Mouse (Mus musculus) kidney, adult 2 months (tissue): ENCODE results near the gene 1700014D04Rik.

Experiments
- CTCF ChIP-seq: fragments of 200-500 bp; conservative IDR thresholded peaks from 2 replicates; pipeline ENCODE4 v1.5.1; 2011; ENCODE audit warnings: low read depth, mild to moderate bottlenecking, control low read depth, low read length, moderate library complexity, mixed read lengths; ENCODE audit not compliant: insufficient read depth, insufficient read length
- POLR2A ChIP-seq: fragments of 200-500 bp; IDR thresholded peaks from one replicate; pipeline ENCODE4 v1.6.1; 2011; ENCODE audit warnings: low read depth, low read length, control low read depth

- no peak for TF ChIP-seq POLR2A
- no peak for TF ChIP-seq CTCF
Observed at GRCm38 (mm10) chr13:59691478-59691877, 55.1 kb downstream of the 1700014D04Rik start.
